Mouse (Mus musculus): Measurements from ENCODE around the gene Nupr1.

- no peak for TF ChIP-seq CTCF (IDR thresholded peaks at IDR 0.05; ENCODE audit: insufficient read depth, low read length)
- TF ChIP-seq POLR2A (IDR thresholded peaks at IDR 0.05; ENCODE audit: borderline replicate concordance, extremely low read depth, low read depth, low read length), result peak; percentile 5; the same call in 1 of the 2 replicates
Observed at GRCm38 (mm10) chr7:126621452-126622359, 9.0 kb downstream of the Nupr1 start.
